Mouse (Mus musculus) skeletal muscle tissue, adult 2 months (tissue): ENCODE measurements around the gene Cnih3.

Source experiments
- DNase-seq: peaks from one replicate; pipeline ENCODE4 v3.0.0-alpha.2; 2012; ENCODE audit warnings: low read depth, low spot score

Cnih3 gene

GRCm38 (mm10) chr1:181353200-181354097 lies 1.0 kb downstream of the Cnih3 start:
- no peak for DNase-seq

- DNase-seq: no peak
These were observed 3.3 kb downstream of the Cnih3 start for GRCm38 (mm10) chr1:181355683-181356082.

GRCm38 (mm10) chr1:181357870-181358269 lies 5.4 kb downstream of the Cnih3 start:
- no peak for DNase-seq

GRCm38 (mm10) chr1:181358526-181358925 lies 6.1 kb downstream of the Cnih3 start:
- DNase-seq: no peak

GRCm38 (mm10) chr1:181360732-181361131 lies 8.3 kb downstream of the Cnih3 start:
- no peak for DNase-seq

- DNase-seq: no peak
These were observed 11.6 kb downstream of the Cnih3 start for GRCm38 (mm10) chr1:181364025-181364424.

GRCm38 (mm10) chr1:181365376-181365775 lies 12.9 kb downstream of the Cnih3 start:
- DNase-seq: no peak

- no peak for DNase-seq
These were observed 16.6 kb downstream of the Cnih3 start for GRCm38 (mm10) chr1:181368789-181369570.

- no peak for DNase-seq
These were observed 17.9 kb downstream of the Cnih3 start for GRCm38 (mm10) chr1:181370370-181370769.

- DNase-seq: no peak
These were observed 18.8 kb downstream of the Cnih3 start for GRCm38 (mm10) chr1:181371226-181371625.

- no peak for DNase-seq
These were observed 19.9 kb downstream of the Cnih3 start for GRCm38 (mm10) chr1:181372306-181372705.

- no peak for DNase-seq
These were observed 22.4 kb downstream of the Cnih3 start for GRCm38 (mm10) chr1:181374627-181375374.

- no peak for DNase-seq
These were observed 24.0 kb downstream of the Cnih3 start for GRCm38 (mm10) chr1:181376431-181376830.

- peak; percentile 15 for DNase-seq
These were observed 27.2 kb downstream of the Cnih3 start for GRCm38 (mm10) chr1:181379664-181380063.

- DNase-seq: no peak
These were observed 29.1 kb downstream of the Cnih3 start for GRCm38 (mm10) chr1:181381410-181382010.

- DNase-seq: no peak
These were observed 36.8 kb downstream of the Cnih3 start for GRCm38 (mm10) chr1:181389264-181389663.

- no peak for DNase-seq
These were observed 40.1 kb downstream of the Cnih3 start for GRCm38 (mm10) chr1:181392489-181392888.

- peak; percentile 40 for DNase-seq
These were observed 41.1 kb downstream of the Cnih3 start for GRCm38 (mm10) chr1:181393250-181394149.

GRCm38 (mm10) chr1:181395234-181395828 lies 42.9 kb downstream of the Cnih3 start:
- no peak for DNase-seq

- DNase-seq: no peak
These were observed 46.8 kb downstream of the Cnih3 start for GRCm38 (mm10) chr1:181399179-181399578.
